Mouse (Mus musculus) WW6 (cell line): ENCODE measurements around the gene Chn2.

Experiments
- DNase-seq: peaks from one replicate; pipeline ENCODE4 v3.0.0-alpha.2; 2013; ENCODE audit warnings: low read depth, low spot score

Gene Chn2

DNA sequence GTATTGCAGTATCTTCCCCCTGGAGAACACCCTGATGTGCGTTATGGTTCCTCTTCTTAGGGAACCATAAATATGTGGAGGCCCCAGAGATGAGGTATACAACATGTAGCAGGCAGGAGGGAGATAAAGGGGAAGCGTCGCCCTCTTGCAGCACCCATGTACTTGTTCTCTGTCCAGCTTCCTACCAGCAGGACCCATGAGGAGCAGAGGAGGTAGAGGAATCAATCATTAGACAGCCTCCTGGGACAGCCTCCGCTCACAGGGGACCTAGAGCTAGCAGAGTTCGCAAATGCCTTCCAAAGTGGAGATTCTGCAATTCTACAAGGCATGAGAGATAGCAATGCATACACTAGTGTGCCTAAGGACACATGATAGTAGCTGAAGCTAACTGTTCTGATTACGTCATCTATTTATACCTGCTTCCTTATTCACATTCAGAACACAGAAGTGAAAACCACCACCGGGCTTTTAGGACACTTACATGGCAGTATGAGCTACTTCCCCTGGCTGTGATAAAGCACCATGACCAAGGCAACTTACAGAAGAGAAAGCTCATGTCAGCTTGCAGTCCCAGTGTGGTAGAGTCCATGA lies 77.7 kb downstream of the Chn2 start:
- DNase-seq: no peak

- DNase-seq: no peak
Observed at GRCm38 (mm10) chr6:54118395-54118794, 79.0 kb downstream of the Chn2 start.

DNA sequence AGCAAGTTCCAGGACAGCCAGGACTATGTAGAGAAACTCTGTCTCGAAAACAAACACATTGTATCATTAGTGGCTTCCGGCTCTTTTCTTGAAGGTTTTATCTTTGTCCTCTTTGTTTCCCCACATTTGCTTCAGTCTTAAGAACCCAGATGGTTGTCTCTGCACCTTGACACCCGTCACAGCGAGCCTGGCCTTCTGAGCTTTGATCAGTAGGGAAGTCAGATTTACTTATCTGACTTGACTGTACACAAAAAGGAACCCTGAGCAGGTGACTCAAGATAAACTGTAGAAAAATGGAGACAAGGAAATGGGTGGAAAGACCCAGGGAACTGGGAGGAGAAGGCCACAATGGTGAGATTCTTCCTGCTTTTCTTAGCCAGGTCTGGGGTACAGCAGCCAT lies 79.5 kb downstream of the Chn2 start:
- no peak for DNase-seq

DNA sequence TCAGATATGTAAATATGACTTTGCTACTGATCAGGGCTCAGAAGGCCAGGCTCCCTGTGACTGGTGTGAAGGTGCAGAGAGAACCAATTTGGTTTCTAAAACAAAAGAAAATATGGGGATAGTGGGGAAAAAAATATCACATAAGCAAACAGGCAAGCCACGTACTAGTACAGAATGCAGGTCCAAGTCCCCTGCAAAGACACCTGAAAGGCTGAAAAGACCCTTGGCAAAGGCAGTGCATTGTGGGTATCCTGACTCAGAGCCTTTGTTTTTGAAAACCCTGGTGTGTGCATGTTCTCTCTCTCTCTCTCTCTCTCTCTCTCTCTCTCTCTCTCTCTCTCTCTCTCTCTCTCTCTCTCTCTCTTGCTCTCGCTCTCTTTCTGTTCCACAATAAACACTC lies 80.1 kb downstream of the Chn2 start:
- no peak for DNase-seq

DNA sequence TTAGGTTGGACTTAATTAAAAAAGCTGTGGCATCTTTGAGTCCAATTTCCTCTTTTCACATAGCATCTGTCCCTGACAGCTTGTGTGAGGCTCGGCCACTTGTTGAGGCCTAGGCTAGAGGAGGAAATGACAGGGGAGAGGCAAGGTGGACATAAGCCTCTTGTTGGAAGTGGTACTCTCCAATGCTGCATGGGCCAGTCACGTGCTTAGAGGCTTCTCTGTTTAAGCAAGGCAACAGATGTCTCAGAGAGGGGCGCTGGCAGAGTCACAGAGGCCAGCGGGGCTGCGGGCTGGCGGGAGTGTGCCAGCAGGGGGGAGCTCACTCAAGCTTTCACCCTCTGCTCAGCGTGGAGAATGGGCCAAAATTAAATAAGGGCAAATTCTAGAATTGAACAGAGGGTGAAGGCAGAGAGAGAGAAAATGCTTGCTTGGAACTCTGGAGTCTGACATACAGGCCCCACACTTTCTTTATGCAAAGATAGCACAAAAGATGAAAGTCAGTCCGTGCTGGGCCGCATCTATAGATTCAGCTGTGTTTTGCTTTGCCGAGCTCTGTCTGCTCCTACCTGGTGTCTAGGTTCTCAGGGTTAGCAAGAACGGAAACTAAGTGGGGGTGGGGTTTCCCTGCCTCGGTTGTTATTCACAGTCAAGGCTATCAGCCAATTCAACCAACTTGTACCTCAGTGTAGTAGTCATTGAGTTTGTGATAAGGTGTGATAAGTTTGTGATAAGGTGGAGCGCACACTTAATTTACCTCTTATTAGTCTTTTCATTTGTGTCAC lies 80.7 kb downstream of the Chn2 start:
- no peak for DNase-seq

DNA sequence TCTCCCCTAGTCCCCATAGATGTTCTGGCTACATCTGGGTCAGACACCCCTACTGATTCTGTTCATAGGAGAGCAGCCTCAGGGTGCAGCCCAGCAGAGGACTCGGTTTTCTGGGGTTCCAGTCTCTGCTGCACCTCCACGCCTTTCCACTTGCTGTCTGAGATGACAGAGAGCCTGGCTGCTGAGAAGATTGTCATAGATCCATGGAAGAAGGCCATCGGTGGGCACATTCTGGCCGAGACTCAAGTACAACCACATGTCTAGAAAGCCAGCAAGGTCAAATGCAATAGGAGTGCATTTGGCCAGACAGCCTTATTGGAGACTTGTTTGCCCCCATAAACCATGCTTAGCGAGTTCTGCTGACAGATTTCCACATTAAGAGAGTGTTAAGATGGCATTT lies 81.5 kb downstream of the Chn2 start:
- no peak for DNase-seq

GRCm38 (mm10) chr6:54124519-54124918 lies 85.2 kb downstream of the Chn2 start:
- DNase-seq: no peak

DNA sequence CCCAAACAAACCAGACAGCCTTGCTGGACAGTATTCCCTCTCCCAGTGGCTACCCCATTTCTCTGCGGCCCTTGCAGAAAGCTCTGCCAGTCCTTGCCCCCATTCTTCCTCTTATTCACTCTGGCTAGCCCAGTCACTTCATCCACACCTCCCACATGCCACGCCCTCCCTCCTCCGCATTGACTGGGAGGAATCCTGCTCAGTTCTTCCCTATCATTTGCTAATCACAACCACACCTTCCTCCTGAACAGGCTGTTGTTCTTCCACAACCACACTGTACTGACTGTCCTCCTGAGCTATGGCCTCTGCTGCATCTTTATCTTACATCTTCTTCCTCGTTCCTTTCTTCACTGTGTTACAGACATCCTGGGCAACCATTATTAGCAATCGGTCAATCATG lies 86.2 kb downstream of the Chn2 start:
- DNase-seq: no peak

GRCm38 (mm10) chr6:54126225-54126992 lies 87.1 kb downstream of the Chn2 start:
- DNase-seq: no peak

DNA sequence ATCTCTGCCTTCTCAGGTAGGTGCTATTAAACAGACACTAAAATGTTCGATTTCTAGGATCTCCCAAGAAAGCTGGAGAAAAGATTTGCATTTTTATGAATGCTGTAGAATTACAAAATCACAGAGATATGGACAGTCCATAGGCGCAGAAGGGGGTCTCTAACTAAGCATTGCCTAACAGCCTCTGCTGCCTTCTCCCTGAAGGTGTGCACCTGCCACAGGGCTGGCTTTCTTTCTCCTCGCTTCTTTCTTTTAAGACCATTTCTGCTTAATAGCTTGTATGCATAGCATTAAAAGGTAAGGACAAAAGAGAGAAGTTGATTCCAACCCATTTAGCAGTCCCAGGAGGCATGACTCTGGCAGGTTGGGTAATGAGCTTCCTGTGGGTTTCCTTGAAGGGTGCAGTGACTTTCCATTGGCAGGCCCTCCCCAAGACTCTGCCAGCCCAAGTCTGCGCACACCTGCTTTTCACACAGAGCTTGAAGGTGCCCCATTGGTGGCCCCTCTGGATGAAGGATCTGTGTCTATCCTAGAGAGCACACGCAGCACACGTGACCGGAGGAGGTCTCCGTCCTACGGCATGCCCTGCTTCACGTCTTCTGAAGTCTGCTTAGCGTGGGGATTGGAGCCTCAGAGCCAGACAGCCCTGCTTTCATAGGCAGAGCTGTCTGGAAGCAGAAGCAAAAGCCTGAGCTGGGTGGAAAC lies 87.8 kb downstream of the Chn2 start:
- no peak for DNase-seq

- no peak for DNase-seq
Observed at GRCm38 (mm10) chr6:54128702-54129101, 89.3 kb downstream of the Chn2 start.

DNA sequence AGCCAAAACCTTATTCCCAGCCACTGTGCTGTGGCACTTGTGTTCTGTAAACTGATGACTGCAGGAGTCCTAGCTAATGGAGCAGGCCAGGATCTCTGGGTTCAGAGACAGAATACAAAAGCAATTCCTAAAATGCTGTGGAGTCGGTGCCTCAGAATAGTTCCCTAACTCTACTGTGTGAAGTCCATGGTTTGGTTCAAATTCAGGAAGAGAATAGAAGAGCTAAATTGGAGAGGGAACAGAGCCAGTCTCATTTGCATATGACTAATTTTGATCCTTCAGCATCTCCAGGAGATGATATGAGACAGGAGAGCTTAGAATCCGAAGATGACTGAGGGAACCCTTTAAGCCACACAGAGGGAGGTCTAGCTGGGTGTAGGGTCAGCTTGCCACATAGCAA lies 90.2 kb downstream of the Chn2 start:
- DNase-seq: no peak

DNA sequence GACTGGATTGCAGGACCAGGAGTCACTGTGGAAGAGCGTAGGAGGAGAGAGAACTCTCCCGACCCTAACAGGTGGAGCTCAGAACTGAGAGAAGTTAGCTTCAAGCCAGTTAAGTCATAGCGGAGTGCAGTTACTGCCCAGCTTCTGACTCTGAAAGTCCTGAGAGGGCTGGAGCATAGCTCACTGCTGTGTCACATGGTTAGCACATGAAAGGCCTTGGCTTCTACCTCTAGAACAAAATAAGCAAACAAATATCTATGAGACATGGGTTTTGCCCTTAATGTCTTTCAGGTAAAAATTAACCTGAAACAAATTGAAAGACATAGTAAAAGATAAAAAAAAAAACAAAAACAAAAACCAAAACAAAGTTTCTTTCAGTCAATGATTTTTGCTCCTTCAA lies 91.5 kb downstream of the Chn2 start:
- DNase-seq: no peak

DNA sequence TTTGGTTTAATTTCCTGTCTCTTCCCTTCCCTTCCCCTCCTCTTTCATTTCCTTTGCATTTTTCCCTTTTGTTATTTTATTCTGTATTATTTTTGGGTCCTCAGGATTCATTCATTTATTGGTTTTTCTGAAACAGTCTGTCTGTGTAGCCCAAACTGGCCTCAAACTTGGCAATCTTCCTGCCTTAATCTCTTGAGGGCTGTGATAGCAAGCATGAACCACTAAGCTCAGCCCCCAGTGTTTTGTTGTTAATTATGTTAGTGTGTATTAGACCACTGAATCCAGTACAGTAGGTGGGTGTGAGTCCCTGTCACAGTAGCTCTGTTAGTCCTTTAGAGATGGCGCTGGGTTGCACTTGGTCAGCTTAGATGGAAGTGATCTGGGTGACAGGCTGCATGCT lies 93.2 kb downstream of the Chn2 start:
- DNase-seq: no peak

GRCm38 (mm10) chr6:54133231-54133630 lies 93.9 kb downstream of the Chn2 start:
- no peak for DNase-seq

DNA sequence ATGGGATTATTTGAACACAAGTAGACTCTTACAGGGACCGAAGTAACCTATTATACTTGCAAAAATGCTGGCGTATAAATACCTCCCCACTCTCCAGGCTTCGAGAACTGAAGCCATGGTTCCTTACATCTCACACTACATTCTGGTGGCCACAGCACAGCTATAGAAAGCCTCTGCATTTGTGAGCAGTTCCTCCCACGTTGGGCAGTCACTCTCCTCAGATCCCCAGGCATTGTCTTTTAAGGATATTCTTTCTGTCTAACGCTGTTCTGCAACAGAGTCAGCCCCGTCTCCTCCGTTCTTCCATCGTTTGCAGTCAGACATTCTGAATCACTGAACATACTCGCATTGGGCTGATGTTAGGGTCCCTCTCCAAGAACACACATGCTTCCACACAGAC lies 98.8 kb downstream of the Chn2 start:
- no peak for DNase-seq

- no peak for DNase-seq
Observed at GRCm38 (mm10) chr6:54140488-54140887, 101.1 kb downstream of the Chn2 start.

- no peak for DNase-seq
Observed at GRCm38 (mm10) chr6:54141165-54141564, 101.8 kb downstream of the Chn2 start.

DNA sequence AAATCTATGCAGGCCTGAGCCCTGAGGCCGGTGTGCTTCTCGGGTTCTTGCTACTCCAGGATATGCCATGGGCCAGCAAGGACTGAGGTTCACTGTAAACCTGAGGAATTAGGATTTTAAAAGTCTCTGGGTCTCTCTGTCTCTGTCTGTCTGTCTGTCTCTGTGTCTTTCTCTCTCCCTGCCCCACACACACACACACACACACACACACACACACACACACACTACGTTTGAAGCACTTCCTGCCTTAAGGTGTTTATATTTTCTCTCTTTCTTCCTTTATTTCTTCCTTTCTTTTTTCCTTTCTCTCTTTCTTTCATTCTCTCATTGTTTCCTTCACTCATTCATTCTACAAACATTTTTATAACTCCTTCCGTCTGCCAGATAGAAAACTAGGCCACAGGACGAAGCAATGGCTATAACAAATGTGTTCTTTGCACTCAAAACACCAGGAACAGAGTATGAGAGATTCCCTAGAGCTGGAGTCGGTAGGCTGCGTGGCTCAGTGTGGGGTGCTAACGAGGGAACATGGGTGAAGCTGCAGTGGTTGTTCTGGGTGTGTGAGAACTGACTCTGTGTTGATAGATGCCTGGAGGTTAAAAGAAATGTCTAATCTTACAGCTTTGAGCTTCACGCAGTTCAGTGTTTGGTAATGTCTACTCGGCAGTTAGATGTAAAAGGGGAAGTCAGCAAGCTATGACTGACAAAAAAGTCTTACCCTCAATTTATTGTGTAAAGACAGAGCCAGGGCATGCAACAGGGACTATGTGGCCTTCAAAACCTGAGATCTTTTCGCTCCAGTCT lies 103.7 kb downstream of the Chn2 start:
- DNase-seq: no peak

DNA sequence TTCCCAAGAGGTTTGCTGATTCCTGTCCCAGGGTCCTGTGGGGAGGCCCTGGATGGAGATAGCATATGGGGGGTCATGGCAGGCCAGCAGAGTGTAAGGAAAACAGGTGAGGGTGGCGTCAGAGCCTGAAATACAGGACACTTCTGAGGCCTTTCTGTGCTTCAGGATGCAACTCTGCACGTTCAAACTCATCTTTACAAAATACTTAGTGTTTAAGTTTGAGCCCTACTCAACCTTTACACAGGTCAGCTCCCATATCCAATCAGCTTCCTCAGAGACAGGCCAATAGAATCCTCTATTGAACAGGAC lies 104.3 kb downstream of the Chn2 start:
- DNase-seq: no peak

DNA sequence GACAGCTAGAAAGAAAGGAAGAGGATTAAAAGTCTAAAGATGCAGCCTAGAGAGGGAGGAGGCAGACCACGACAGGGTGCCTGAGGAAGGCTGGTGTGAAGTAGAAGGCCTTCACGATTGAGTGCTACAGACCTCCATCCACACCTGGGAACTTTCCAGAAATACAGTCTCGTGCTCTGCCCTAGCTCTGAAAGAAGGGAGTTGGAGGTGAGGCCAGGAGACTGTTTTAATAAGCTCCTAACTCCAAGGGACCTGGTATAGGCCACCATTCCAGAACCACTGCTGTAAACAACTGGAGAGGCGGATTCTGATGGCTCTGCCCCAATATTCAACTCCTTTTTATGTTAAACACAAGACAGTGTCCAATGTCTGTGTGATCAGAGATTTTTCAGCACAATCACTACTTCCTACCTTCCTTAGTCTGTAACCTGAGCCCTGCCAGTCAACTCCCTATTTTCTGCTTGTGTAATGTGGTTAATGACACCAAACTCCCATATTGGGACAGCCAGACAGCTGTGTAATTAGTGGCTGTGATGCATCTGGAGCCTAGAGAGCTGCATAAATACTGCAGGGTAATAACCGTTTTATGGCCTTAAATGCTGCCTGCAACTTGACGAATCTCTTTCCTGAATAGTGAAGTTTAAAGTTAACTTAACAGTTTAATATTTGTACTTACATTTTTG lies 109.6 kb downstream of the Chn2 start:
- DNase-seq: no peak
